Comparison of ENCODE assay signal across 9 mouse cellular contexts in genomic region chr3:34569998-34570397, GRCm38 (mm10).
DNase-seq lines count a peak whose midpoint lies in the region; ATAC-seq and TF ChIP-seq lines count a peak whose summit lies in the region.
"Had no signal": no experiment of that assay in that cellular context is flagged by ENCODE, and none has a peak within 500 bp of the region (broad histone marks: within the 10 kb centered on the region; RNA-seq: fewer than 3 reads in every experiment).

No protein-coding gene starts in this region.

- no peak for TF ChIP-seq CTCF in hindbrain, postnatal 0 days (IDR thresholded peaks at IDR 0.05; ENCODE audit: low read depth)

- no peaks in the 10 kb centered on the region for H3K27me3 ChIP-seq in hindbrain, postnatal 0 days (ENCODE audit: insufficient read depth, low read length)
- no peaks in the 10 kb centered on the region for H3K27me3 ChIP-seq in hindbrain, embryonic 11.5 days (ENCODE audit: control insufficient read depth, insufficient read depth, low read length)
- H3K27me3 ChIP-seq in limb, embryonic 13.5 days, result peaks cover 12% of the 10 kb centered on the region; the same call in 1 of the 2 replicates

- H3K4me1 ChIP-seq in hindbrain, postnatal 0 days (ENCODE audit: insufficient read depth, low read length), result peaks cover 13% of the 10 kb centered on the region
- no peaks in the 10 kb centered on the region; the same call in 1 of the 2 replicates for H3K4me1 ChIP-seq in hindbrain, embryonic 11.5 days (replicated peaks; ENCODE audit: control insufficient read depth, insufficient read depth, low read length)
- H3K4me1 ChIP-seq in limb, embryonic 13.5 days, result peaks cover 5% of the 10 kb centered on the region; the same call in 1 of the 2 replicates

- no peak overlapping the region for H3K27ac ChIP-seq in hindbrain, postnatal 0 days
- H3K27ac ChIP-seq in hindbrain, embryonic 11.5 days (ENCODE audit: low read depth, low read length), result no peak overlapping the region
- no peak overlapping the region for H3K27ac ChIP-seq in limb, embryonic 13.5 days

- WGBS in hindbrain, postnatal 0 days, result 62% methylated on average over 10 of the region's 10 CpGs
- WGBS in hindbrain, embryonic 11.5 days, result 66% methylated on average over 10 of the region's 10 CpGs
- WGBS in limb, embryonic 13.5 days, result 29% methylated on average over 10 of the region's 10 CpGs

- H3K36me3 ChIP-seq in hindbrain, postnatal 0 days (ENCODE audit: insufficient read depth, low read length), result no peaks in the 10 kb centered on the region
- H3K36me3 ChIP-seq in hindbrain, embryonic 11.5 days (ENCODE audit: control insufficient read depth, insufficient read depth, low read length), result no peaks in the 10 kb centered on the region
- H3K36me3 ChIP-seq in limb, embryonic 13.5 days, result no peaks in the 10 kb centered on the region

- no peak overlapping the region for H3K9ac ChIP-seq in hindbrain, postnatal 0 days (replicated peaks; ENCODE audit: low read length)
- no peak overlapping the region for H3K9ac ChIP-seq in hindbrain, embryonic 11.5 days (ENCODE audit: low read depth, low read length)
- no peak overlapping the region for H3K9ac ChIP-seq in limb, embryonic 13.5 days

- no peak overlapping the region for H3K4me2 ChIP-seq in hindbrain, postnatal 0 days (ENCODE audit: low read depth, low read length)
- H3K4me2 ChIP-seq in hindbrain, embryonic 11.5 days (replicated peaks; ENCODE audit: low read depth, low read length), result no peak overlapping the region
- peak overlapping the region; percentile 19; the same call in 1 of the 2 replicates for H3K4me2 ChIP-seq in limb, embryonic 13.5 days (replicated peaks)

- H3K9me3 ChIP-seq in hindbrain, postnatal 0 days (ENCODE audit: low read length), result no peaks in the 10 kb centered on the region
- H3K9me3 ChIP-seq in hindbrain, embryonic 11.5 days (ENCODE audit: control insufficient read depth, low read length), result no peaks in the 10 kb centered on the region
- no peaks in the 10 kb centered on the region for H3K9me3 ChIP-seq in limb, embryonic 13.5 days

- ATAC-seq in hindbrain, postnatal 0 days, result no peak
- ATAC-seq in hindbrain, embryonic 11.5 days (ENCODE audit: low FRiP score), result no peak
- peak; percentile 51; the same call in 1 of the 2 replicates for ATAC-seq in limb, embryonic 13.5 days (ENCODE audit: low FRiP score, low read depth)
- no peak for ATAC-seq in activated CD4-positive, CD25-positive, alpha-beta regulatory T cell, adult 4 months

- no peak overlapping the region for H3K4me3 ChIP-seq in hindbrain, postnatal 0 days (ENCODE audit: low read length)
- no peak overlapping the region for H3K4me3 ChIP-seq in hindbrain, embryonic 11.5 days (ENCODE audit: low read depth, low read length)
- no peak overlapping the region for H3K4me3 ChIP-seq in limb, embryonic 13.5 days

- peak; percentile 22 for DNase-seq in hindbrain, postnatal 0 days (ENCODE audit: low spot score)
- DNase-seq in hindbrain, embryonic 11.5 days (ENCODE audit: low spot score), result no peak
- DNase-seq in embryo, embryonic 9.5 days (ENCODE audit: extremely low spot score), result peak; percentile 32
- DNase-seq in gastrocnemius, postnatal 4 days (ENCODE audit: low spot score in 2 of 2), result peak; percentile 26 to 60
- no peak for DNase-seq in spleen, postnatal 36 days (ENCODE audit: low spot score in 2 of 2)
- DNase-seq in urinary bladder, postnatal 10 days (ENCODE audit: low spot score), result no peak
- DNase-seq: adrenal gland, postnatal 25 days had no signal

Comparison
In these comparisons a context has a peak if more than half of its experiments do, and no peak if none do; other contexts are left out.
1. DNase-seq: peak in hindbrain, postnatal 0 days (single experiment), embryo, embryonic 9.5 days (single experiment) and gastrocnemius, postnatal 4 days (2 of 2); none in hindbrain, embryonic 11.5 days (single experiment), spleen, postnatal 36 days (0 of 2) and urinary bladder, postnatal 10 days (single experiment).